ENCODE assay signal across 16 mouse cellular contexts in genomic region chrX:151313732-151314131, GRCm38 (mm10). TPM values are rescaled to one million over a fixed set of nuclear protein-coding genes. Genes with fewer than 3 reads are reported as not detected.
DNase-seq lines count a peak whose midpoint lies in the region; ATAC-seq and TF ChIP-seq lines count a peak whose summit lies in the region.
"Had no signal": no experiment of that assay in that cellular context is flagged by ENCODE, and none has a peak within 500 bp of the region (broad histone marks: within the 10 kb centered on the region; RNA-seq: fewer than 3 reads in every experiment).

No protein-coding gene starts in this region.

- no peaks in the 10 kb centered on the region for H3K36me3 ChIP-seq in lung, embryonic 14.5 days (ENCODE audit: insufficient read depth)
- no peaks in the 10 kb centered on the region for H3K36me3 ChIP-seq in splenic B cell, adult 2 months (ENCODE audit: control insufficient read depth, insufficient read depth, low read length, poor library complexity, severe bottlenecking)
- H3K36me3 ChIP-seq in neural tube, embryonic 15.5 days = no peaks in the 10 kb centered on the region
- H3K36me3 ChIP-seq: midbrain, embryonic 15.5 days had no signal

- H3K9ac ChIP-seq in lung, embryonic 14.5 days = no peak overlapping the region
- no peak overlapping the region for H3K9ac ChIP-seq in neural tube, embryonic 15.5 days (replicated peaks)
- H3K9ac ChIP-seq: forebrain, embryonic 13.5 days; midbrain, embryonic 15.5 days had no signal

- 0 out of 2 replicates have a peak, but pooled peaks have one; percentile 24 for TF ChIP-seq CTCF in lung, embryonic 14.5 days (IDR thresholded peaks at IDR 0.05; ENCODE audit: low read depth)

- no peaks in the 10 kb centered on the region for H3K27me3 ChIP-seq in lung, embryonic 14.5 days (ENCODE audit: insufficient read depth, low read length)
- H3K27me3 ChIP-seq in splenic B cell, adult 2 months (ENCODE audit: control insufficient read depth, insufficient read depth, low read length, poor library complexity, severe bottlenecking) = no peaks in the 10 kb centered on the region
- 0 out of 2 replicates have a peak, but pooled peaks cover 2% of the 10 kb centered on the region for H3K27me3 ChIP-seq in neural tube, embryonic 15.5 days (replicated peaks)
- H3K27me3 ChIP-seq: forebrain, embryonic 13.5 days had no signal

- no peak overlapping the region for H3K27ac ChIP-seq in lung, embryonic 14.5 days (ENCODE audit: low read depth)
- no peak overlapping the region for H3K27ac ChIP-seq in neural tube, embryonic 15.5 days (replicated peaks)
- H3K27ac ChIP-seq: forebrain, embryonic 13.5 days; midbrain, embryonic 15.5 days had no signal

- H3K9me3 ChIP-seq in lung, embryonic 14.5 days (ENCODE audit: low read depth, low read length) = no peaks in the 10 kb centered on the region
- H3K9me3 ChIP-seq in neural tube, embryonic 15.5 days (replicated peaks) = no peaks in the 10 kb centered on the region
- H3K9me3 ChIP-seq: forebrain, embryonic 13.5 days; midbrain, embryonic 15.5 days had no signal

- no peak overlapping the region for H3K4me3 ChIP-seq in lung, embryonic 14.5 days (ENCODE audit: low read depth, low read length)
- H3K4me3 ChIP-seq in neural tube, embryonic 15.5 days (replicated peaks) = no peak overlapping the region
- H3K4me3 ChIP-seq: forebrain, embryonic 13.5 days; midbrain, embryonic 15.5 days had no signal

- 80% methylated on average over 4 of the region's 4 CpGs for WGBS in lung, embryonic 14.5 days
- WGBS in neural tube, embryonic 15.5 days = 86% methylated on average over 4 of the region's 4 CpGs

- peak; percentile 2 to 3 for DNase-seq in cerebellum, postnatal 10 days
- DNase-seq in cerebellum, adult 11 months = no peak
- DNase-seq in lung, embryonic 14.5 days = peak; percentile 5
- no peak for DNase-seq in lung, postnatal 14 days
- DNase-seq in R1 (ENCODE audit: low read depth, low spot score) = peak; percentile 61
- DNase-seq in splenic B cell, adult 2 months (ENCODE audit: low read depth, low spot score) = peak; percentile 2
- DNase-seq: cerebellum, adult 9-10 months; gastrocnemius, postnatal 36 days; heart, postnatal 14 days; kidney, adult 8-10 months; layer of hippocampus, adult 9-11 months; lung, postnatal 10 days had no signal

- no peaks in the 10 kb centered on the region for H3K4me1 ChIP-seq in lung, embryonic 14.5 days (ENCODE audit: insufficient read depth)
- H3K4me1 ChIP-seq in neural tube, embryonic 15.5 days = no peaks in the 10 kb centered on the region
- H3K4me1 ChIP-seq: forebrain, embryonic 13.5 days; midbrain, embryonic 15.5 days had no signal

- no peak for ATAC-seq in lung, embryonic 14.5 days (ENCODE audit: insufficient read depth)
- no peak for ATAC-seq in neural tube, embryonic 15.5 days (ENCODE audit: low FRiP score)
- no peak for ATAC-seq in frontal cortex, adult (ENCODE audit: low TSS enrichment)
- ATAC-seq: forebrain, embryonic 13.5 days; midbrain, embryonic 15.5 days had no signal

- H3K4me2 ChIP-seq in lung, embryonic 14.5 days = no peak overlapping the region
- H3K4me2 ChIP-seq in neural tube, embryonic 15.5 days = no peak overlapping the region
- H3K4me2 ChIP-seq: forebrain, embryonic 13.5 days; midbrain, embryonic 15.5 days had no signal

RNA-seq across cellular contexts. Expression of gene Fam120c, which starts 30.2 kb away (rescaled TPM):
- polyA plus RNA-seq in lung, embryonic 14.5 days (2014; fragmentation: Nextera tagmentation; extraction: Ambion mirVana) = 3.8 TPM in 2 replicates
- polyA plus RNA-seq in neural tube, embryonic 15.5 days (2015; fragmentation: Nextera tagmentation; extraction: Ambion mirVana) = 7.0 and 7.7 TPM in 2 replicates

Comparison
In these comparisons a context has a peak if more than half of its experiments do, and no peak if none do; other contexts are left out.
1. DNase-seq: peak in cerebellum, postnatal 10 days (2 of 2), lung, embryonic 14.5 days (single experiment), R1 (single experiment) and splenic B cell, adult 2 months (single experiment); none in cerebellum, adult 11 months (single experiment) and lung, postnatal 14 days (single experiment).